Mouse (Mus musculus) G1E (cell line): Measurements from ENCODE around the gene Procr.
A peak's percentile ranks its signal among the peaks of the same experiment; 100 is the strongest.

Experiments
- CTCF ChIP-seq: IDR thresholded peaks from 2 replicates; pipeline ENCODE4 v1.5.1; 2012; ENCODE audit warnings: low read depth, low read length, inconsistent platforms, mixed read lengths
- GATA1 ChIP-seq: IDR thresholded peaks from 2 replicates; pipeline ENCODE4 v1.6.1; 2012; ENCODE audit warnings: borderline replicate concordance, low read length, inconsistent platforms, mixed read lengths
- GATA2 ChIP-seq: IDR thresholded peaks from 2 replicates; pipeline ENCODE4 v1.6.1; 2012; ENCODE audit warnings: low read depth, low read length, inconsistent platforms, borderline replicate concordance
- POLR2AphosphoS5 ChIP-seq: IDR thresholded peaks from 2 replicates; pipeline ENCODE4 v1.6.1; 2012; ENCODE audit warnings: low read depth, low read length, inconsistent platforms; ENCODE audit not compliant: insufficient replicate concordance
- TAL1 ChIP-seq: conservative IDR thresholded peaks from 2 replicates; pipeline ENCODE4 v1.6.1; 2012; ENCODE audit warnings: low read depth, low read length, inconsistent platforms, mixed read lengths

DNA sequence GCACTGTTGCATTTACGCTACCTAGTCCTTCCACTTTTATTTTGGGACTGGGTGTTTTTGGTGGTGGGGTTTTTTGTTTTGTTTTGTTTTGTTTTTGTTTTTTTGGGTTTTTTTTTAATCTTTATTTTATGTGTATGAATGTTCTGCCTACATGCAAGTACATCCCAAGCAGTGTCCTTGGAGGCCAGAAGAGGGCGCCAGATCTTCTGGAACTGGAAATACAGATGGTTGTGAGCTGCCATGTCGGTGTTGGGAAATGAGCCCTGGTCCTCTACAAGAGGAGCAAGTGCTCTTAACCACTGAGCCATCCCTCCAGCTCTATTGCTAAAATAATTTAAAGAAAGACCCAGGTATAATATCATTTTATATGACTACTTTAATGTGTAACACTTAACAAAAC lies 51.8 kb downstream of the Procr start:
- TF ChIP-seq CTCF, result 0 out of 2 replicates have a peak, but pooled peaks have one; percentile 17
- TF ChIP-seq GATA2, result no peak
- TF ChIP-seq GATA1, result no peak
- no peak for TF ChIP-seq POLR2AphosphoS5
- TF ChIP-seq TAL1, result no peak
